Mouse (Mus musculus): ENCODE measurements around the gene Cyp46a1.

Cyp46a1 gene

DNA sequence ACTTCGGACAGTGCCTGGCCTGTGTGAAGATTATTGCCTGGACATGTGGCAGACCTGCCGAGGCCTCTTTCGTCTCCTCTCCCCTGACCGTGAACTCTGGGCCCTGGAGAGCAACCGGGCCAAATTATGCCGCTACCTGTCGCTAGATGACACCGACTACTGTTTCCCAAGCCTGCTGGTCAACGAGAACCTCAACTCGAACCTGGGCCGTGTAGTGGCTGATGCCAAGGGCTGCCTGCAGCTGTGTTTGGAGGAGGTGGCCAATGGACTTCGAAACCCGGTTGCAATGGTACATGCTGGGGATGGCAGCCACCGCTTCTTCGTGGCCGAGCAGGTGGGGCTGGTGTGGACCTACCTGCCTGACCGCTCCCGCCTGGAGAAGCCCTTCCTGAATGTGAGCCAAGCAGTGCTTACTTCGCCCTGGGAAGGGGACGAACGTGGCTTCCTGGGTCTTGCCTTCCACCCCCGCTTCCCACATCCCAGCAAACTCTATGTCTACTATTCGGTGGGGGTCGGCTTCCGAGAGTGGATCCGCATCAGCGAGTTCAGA lies 22.4 kb upstream of the Cyp46a1 start:
- no peak for DNase-seq (ENCODE audit: low read depth, low spot score)

DNA sequence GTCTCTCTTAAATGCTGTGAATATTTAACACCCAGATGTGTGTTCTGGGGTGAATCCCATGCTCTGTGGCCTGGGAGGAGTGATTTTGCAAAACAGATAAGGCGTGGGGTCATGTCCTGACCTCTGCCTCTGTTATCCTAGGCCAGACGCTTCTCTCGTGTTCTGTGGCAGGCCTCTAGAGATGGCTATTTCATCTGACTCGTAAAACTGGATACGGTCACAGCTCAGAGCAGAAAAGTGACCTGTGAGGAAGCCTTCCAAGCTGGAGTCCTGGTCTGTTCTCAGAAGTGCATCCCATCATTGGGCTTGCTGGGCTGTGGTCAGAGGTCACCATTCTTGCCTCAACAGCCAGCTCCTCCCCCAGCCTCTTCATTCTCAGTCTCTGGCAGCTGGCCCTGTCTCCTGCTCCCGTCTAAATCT lies 21.7 kb upstream of the Cyp46a1 start:
- no peak for DNase-seq (ENCODE audit: low read depth, low spot score)

DNA sequence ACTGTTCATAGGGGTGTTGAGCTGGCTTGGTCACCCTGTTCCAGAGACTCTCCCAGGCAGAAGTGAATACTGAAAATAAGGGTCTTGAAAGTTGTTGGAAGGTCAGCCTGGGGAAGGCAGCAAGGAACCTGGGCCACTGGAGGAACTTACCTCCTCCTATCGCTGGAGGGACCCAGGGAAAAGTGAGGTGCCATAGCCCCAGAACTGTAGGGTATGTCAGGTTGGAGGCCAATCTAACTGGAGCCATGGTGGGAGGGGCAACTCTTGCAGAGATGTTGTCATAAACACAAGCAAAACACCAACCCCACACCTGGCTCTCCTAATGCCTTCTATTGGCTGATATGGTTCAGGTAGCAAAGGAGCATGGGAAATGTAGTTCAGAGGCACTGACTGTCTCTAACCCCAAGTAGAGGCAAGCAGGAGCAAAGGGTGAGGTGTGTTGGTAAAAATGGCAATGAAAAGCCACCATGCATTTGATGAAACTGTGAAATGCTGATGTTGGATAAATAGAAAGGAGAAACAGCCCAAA lies 20.9 kb upstream of the Cyp46a1 start:
- DNase-seq (ENCODE audit: low read depth, low spot score), result no peak

DNA sequence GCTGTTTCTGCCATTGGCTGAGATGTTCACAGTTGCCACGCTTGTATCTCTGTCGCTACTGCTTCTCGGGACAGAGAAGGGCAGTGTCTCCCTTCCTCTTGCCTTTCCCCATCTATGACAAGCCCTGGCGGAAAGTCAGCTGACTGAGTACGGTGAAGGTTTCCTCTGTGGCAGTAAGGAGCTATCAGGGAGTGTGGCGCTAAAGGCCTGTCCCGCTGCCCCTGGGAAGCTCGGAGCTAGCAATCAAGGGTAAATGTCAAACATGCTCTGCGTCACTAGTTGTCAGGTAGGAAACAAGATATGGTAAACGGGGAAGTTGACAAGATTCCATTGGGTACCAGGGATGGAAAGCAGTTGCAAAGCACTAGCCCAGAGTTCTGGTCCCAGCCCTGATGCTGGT lies 18.4 kb upstream of the Cyp46a1 start:
- no peak for DNase-seq (ENCODE audit: low read depth, low spot score)

DNA sequence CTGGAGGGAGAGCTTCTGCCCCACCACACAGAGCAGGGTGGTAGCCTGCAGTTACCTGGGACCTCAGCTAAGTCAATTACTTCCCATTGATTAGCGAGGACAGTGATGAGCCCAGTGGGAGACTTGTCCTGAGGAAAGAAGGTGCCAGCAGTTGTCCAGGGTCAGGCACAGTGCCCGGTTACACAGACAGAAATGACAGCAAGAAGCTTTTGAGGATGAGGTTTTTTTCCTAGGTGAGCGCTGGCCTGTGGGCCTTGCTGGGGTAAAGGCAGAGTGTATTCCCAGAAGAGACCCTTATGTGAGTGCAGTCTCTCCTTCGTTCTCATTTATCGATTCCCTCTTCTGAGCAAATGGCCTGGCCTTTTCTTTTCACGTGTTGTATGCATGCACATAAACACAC lies 17.5 kb upstream of the Cyp46a1 start:
- no peak for DNase-seq (ENCODE audit: low read depth, low spot score)

DNA sequence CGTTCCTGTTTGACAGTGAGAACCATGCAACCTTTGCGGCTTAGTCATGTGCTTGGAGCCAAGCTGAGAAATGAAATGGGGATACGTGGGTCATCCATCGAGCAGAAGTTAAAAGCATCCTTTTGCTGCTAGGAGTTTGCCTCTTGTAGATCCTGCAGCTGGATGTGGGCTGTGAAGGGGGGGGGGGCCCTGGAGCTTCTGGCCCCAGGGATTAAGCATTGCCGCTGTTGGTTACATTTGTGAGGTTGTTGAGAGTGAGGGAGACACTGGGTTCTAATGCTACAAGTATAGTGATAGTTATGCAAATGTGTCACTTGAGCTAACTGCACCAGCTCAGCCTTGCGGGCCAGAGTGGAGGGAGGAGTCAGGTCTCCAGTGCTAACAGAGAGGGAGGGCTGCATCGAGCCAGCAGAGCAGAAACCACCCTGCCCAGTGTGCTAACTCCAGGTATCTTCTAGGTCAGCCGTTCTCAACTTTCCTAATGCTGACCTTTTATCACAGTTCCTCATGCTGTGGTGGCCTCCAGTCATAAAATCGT lies 16.9 kb upstream of the Cyp46a1 start:
- DNase-seq (ENCODE audit: low read depth, low spot score), result no peak

DNA sequence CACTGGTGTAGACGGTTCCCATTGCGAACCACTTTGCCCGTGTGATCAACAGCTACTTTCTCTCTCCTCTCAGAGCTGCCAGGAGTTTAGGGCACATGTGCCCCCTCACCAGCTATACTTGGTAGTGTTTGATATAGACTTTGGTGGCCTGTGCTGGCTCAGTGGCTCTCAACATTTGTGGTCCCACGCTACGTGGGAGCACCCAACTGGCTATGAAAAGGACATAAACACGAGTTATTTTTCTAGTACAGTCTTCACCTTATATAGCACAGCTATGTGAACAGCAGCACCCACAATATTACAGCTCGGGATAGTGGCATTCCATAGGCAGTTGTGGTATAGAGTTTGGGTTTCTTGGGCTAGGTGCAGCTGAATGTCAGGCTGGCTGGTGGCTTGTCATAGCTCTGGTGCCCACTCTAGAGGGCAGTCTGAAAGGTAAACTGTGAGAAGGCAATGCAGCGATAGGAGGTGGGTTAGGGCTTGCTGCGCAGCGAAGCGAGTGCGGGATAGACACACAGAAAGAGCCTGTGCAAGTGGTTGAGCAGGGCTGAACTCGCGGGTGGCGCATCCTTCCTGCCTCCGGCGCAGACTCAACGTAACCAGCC lies 16.3 kb upstream of the Cyp46a1 start:
- no peak for DNase-seq (ENCODE audit: low read depth, low spot score)

DNA sequence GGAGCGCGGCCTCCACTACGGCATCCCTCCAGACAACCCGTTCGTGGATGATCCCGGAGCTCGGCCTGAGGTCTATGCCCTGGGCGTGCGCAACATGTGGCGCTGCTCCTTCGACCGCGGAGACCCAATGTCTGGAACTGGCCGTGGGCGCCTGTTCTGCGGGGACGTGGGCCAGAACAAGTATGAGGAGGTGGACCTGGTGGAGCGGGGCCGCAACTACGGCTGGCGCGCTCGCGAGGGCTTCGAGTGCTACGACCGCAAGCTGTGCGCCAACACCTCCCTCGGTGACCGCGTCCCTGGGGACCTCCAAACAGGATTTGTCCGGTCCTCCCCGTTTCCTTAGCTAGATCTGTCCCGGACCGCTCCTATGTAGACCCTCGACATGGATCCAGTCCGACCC lies 15.7 kb upstream of the Cyp46a1 start:
- DNase-seq (ENCODE audit: low read depth, low spot score), result no peak

DNA sequence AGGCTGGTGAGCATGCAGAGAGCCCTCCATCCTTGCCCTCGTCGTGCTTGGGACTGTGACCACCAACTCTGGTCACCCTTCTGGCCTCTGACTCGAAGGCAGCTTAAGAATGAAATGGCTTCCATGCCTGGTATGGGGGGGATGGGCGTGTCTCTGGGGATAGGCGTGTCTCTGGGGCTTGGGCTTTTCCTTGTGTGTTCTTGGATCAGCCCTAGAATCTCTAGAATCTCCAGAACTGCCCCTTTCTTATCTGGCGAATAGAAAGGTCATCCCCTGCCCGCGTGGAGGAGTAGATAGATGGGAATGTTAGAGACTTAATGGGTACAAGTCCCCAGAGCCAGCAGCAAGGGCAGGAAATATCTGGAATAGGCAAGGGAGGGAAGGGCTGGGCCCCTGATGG lies 14.1 kb upstream of the Cyp46a1 start:
- no peak for DNase-seq (ENCODE audit: low read depth, low spot score)

DNA sequence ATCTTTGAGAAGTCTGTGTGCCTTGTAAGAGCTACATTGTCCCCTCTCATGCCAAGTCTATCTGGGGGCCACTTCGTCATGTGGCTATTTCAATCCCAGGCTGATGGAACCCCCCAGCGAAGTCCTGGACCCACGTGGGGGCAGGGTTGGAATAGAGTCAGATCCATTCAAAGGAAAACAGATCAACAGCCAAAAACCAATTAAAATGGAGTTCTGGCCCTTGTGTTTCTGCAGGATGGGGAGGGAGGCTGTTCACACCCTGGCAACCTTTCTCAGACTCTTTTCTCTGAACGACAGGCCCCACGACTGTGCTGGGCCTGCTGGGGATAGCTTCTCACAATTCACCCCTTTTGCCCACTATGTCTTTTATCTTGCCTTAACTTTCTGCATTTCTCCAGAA lies 7.8 kb upstream of the Cyp46a1 start:
- DNase-seq (ENCODE audit: low read depth, low spot score), result no peak

DNA sequence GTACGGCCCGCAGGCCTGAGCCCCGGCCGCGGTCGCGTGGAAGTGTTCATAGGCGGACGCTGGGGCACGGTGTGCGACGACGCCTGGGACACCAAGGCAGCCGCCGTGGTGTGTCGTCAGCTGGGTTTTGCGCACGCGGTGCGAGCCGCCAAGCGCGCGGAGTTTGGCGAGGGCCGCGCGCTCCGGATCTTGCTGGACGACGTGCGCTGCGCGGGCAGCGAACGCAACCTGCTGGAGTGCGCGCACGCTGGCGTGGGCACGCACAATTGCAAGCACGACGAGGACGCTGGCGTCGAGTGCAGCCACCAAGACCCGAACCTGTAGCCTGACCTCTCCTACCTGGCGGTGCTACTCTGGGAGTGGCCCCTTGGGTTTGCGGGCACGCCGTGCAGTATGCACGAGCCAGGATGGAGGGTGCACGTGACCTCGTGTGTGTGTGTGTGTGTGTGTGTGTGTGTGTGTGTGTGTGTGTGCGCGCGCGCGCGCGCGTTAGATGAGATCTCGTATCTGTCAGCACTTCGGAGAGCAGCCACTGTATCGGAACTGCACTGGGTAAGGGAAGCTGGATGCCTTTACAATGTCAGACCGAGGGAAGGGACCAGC lies 6.2 kb upstream of the Cyp46a1 start:
- no peak for DNase-seq (ENCODE audit: low read depth, low spot score)

DNA sequence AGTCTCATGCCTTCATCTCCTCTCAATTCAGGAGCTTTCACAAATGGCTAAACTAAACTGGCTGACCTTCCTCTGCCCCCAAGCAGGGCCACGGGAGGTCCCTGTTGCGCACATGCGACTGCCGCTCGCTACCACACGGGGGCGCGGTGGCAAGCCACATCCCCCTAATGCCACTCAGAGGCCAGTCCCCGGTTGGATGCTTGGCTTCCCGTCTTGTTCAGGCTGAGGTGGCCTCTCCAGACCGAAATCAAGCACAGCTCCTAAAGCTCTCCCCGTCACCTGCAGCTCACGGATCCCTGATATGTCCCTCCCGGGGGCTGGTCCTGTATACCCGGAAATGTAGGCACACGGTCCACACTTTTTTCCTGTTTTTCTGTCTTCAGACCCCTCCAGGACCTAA lies 1.1 kb upstream of the Cyp46a1 start:
- peak; percentile 86 for DNase-seq (ENCODE audit: low read depth, low spot score)

DNA sequence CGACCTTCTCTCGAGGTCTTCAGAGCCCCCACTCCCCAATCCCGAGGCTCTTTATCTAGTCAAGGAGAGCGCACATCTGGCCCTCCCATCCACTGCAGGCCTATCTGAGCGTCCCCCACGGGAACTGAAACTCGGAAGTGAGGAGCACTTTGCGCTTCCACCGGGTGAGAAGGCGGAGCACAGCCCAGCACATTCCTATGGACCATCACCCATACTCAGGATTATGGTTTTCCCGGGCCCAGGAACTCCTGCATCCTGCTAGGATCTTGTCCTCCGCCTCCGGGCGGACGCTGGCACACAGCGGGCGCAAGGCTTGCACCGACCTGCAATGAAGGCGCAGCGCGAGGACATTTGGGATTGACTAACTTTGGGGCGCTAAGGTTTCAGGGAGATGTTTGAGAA lies 699 bp upstream of the Cyp46a1 start:
- DNase-seq (ENCODE audit: low read depth, low spot score), result peak; percentile 44

DNA sequence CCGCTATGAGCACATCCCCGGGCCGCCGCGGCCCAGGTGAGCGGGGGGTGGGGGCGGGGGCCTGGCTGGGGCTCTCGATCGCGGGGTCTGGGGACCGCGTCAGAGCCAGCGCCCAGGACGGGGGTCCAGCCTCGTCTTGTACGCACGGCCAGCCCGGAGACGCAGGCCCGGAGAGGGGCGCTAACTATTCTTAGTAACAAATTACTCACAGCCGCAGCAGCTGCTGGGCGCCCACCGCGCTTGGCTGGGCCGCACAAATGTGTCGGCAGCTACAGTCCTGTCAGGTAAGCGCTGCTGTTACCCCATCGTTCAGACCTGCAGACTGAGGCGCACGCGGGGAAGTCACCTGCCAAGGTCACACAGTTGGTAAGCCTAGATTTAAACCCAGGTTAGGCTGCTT lies 348 bp downstream of the Cyp46a1 start:
- no peak for DNase-seq (ENCODE audit: low read depth, low spot score)

DNA sequence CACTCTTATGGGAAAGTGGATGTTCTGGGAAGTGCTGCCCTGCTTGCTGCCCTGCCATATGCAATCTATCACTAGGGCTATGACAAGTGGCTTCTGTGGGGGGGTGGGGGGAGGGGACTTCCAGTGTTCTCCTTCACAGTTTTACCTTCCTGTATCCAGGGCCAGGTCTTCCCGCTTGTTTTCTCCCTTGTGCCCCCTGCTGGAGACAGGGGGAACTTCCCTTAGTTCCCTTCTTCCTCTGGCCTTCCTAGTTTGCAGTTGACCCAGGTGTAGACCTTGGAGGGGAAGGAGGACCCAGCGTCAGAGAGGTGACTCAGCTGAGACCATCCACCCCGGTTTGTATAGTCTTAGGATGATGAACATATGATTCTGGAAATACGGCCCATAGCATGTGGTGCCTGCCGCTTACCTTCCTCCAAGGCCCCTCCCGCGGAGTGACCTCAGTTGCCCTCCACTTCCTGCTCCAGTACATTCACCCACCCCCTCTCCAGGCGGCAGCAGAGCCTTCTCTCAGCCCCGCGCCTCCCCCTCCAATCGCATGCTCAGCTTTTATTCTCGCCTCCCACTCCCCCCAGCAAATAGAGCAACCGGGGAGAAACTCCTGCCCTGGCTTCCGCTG lies 4.5 kb downstream of the Cyp46a1 start:
- DNase-seq (ENCODE audit: low read depth, low spot score), result peak; percentile 15

DNA sequence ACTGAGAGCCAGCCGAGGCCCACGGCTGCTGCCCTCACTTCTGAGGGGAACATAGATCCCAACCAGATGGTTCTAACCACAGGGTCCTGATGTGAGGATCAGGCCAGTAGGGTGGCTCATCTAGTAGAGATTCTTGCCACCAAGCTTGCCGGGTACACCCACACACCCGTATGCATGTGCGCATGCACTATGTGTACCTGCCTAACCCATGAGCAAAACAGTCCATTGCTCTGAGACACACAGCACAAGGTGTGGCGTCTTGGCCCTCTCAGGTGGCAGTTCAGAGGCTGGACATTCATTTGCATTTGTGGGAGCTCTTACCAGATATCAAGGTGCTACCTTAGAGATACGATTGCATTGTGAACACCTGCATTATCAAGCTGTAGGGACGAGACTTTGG lies 14.0 kb downstream of the Cyp46a1 start:
- DNase-seq (ENCODE audit: low read depth, low spot score), result no peak

DNA sequence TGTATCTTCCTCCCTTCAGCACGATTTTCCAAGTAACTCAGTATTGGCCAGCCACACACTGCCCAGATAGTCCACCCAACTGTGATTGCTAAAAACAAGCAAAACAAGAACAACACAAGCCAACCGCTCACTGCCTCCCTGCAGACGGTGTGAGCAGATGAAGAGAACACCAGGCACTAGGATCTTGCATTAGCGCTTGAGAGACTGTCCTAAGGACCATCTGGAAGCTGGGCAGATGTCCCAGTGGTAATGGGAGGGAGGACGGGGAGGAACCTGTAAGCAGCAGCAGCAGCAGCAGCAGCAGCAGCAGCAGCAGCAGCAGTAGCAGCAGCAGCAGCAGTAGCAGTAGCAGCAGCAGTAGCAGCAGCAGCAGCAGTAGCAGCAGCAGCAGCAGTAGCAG lies 14.8 kb downstream of the Cyp46a1 start:
- DNase-seq (ENCODE audit: low read depth, low spot score), result no peak

DNA sequence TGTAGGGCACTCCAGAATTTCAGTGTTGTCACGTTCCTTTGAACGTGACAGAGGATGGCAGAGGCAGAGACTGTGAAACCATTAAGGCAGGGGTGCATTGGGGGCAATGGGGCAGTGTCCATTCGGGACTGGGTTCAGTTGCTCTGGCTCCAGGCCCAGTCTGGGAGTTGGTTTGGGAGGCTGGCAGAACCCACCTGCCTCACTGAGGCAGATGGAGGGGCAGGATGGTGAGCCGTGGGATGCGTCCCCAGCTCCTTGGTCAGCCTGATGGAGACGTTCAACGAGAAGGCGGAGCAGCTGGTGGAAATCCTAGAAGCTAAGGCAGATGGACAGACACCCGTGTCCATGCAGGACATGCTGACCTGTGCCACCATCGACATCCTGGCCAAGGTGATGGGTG lies 16.8 kb downstream of the Cyp46a1 start:
- DNase-seq (ENCODE audit: low read depth, low spot score), result no peak

DNA sequence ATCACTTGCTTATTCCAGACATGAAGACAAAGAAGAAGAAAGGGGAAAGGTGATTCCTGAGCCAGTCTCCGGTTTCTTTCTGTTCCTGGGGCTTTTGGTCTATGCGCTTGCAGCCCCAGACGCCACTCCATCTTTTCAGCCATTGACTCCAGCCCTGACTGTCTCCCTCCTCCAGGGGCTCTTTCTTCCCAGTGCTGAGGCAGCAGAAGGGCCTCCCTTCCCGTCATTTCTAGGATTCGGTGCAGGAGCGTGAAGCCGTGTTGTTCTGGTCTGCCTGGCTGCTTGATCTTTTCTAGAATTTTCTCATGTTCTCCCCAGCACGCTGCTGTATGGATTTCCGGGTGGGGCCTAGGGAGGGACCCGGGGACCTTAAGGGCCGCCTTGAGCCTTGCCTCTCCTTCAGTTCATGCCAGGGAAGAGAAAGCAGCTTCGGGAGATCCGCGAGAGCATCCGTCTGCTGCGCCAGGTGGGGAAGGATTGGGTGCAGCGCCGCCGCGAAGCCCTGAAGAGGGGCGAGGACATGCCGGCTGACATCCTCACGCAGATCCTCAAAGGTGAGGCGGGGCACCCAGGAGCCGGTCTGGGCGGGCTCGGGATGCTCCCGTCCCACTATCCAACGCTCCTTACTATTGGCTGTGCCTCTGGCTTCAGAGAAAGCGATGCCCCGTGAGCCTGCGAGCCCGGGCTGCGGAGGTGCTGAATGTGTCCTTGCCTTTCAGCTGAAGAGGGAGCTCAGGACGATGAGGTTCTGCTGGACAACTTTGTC lies 18.4 kb downstream of the Cyp46a1 start:
- DNase-seq (ENCODE audit: low read depth, low spot score), result no peak

DNA sequence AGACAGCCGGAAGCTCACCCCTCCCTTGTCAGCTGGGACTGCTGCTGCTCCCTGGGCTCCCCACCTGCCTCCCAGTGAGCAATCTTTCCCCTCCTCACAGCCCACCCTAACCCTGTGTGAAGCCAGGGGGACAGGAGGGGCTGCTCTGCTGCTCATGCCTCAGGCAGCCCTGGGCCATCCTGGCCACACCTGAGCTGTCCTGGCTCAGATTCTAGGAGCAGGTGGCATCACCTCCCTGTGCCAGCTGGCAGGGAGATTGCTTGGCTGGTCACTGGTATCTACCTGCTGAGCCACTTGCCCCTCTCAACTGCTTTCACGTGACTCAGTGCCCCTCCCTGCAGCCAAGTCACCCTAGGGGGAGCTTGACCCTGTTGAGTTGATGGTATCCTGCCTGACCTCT lies 20.1 kb downstream of the Cyp46a1 start:
- no peak for DNase-seq (ENCODE audit: low read depth, low spot score)

DNA sequence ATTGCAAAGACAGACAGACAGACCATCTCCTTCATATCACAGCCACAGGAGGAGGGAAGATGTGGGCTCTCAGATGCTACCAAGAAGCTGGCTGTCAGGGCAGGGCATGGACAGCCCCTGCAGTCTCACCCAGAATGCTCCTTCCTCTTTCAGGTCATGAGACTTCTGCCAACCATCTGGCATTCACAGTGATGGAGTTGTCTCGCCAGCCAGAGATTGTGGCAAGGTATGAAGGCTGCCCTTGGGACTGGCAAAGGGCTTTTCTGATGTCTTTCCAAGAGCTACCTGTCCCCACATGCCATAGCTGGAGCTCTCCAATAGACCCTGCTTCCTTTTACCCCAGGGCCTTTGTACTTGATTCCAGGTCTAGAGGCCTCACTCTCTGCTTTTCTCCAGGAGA lies 21.1 kb downstream of the Cyp46a1 start:
- DNase-seq (ENCODE audit: low read depth, low spot score), result no peak

DNA sequence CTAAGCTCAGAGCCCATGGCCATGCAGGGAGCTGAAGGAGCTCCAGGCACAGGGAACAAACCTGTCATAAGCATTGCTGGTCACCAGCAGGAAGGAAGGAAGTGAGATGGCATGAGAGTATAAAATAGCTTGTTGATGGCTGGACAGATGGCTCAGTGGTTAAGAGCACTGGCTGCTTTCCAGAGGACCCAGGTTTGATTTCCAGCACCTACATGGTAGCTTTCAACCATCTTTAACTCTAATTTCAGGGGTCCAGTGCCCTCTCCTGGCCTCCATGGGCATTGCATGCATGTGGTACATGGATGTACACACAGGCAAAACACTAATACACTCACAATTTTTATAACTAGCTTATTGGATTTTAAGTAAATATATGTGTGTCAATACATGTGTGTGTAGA lies 21.8 kb downstream of the Cyp46a1 start:
- DNase-seq (ENCODE audit: low read depth, low spot score), result no peak
